Mouse (Mus musculus) G1E (cell line): ENCODE measurements around the gene Utf1.

ENCODE experiments used
- CTCF ChIP-seq: IDR thresholded peaks from 2 replicates; pipeline ENCODE4 v1.5.1; 2012; ENCODE audit warnings: low read depth, low read length, inconsistent platforms, mixed read lengths
- GATA1 ChIP-seq: IDR thresholded peaks from 2 replicates; pipeline ENCODE4 v1.6.1; 2012; ENCODE audit warnings: borderline replicate concordance, low read length, inconsistent platforms, mixed read lengths
- GATA2 ChIP-seq: IDR thresholded peaks from 2 replicates; pipeline ENCODE4 v1.6.1; 2012; ENCODE audit warnings: low read depth, low read length, inconsistent platforms, borderline replicate concordance
- POLR2AphosphoS5 ChIP-seq: IDR thresholded peaks from 2 replicates; pipeline ENCODE4 v1.6.1; 2012; ENCODE audit warnings: low read depth, low read length, inconsistent platforms; ENCODE audit not compliant: insufficient replicate concordance
- TAL1 ChIP-seq: conservative IDR thresholded peaks from 2 replicates; pipeline ENCODE4 v1.6.1; 2012; ENCODE audit warnings: low read depth, low read length, inconsistent platforms, mixed read lengths

GRCm38 (mm10) chr7:139957437-139957836 lies 13.8 kb downstream of the Utf1 start:
- TF ChIP-seq CTCF (no peak), TAL1 (no peak), GATA2 (no peak), GATA1 (no peak), POLR2AphosphoS5 (no peak)
